Mouse (Mus musculus) retina, embryonic 14.5 days (tissue): ENCODE measurements around the gene Fmo5.
A peak's percentile ranks its signal among the peaks of the same experiment; 100 is the strongest.

ENCODE experiments used
- DNase-seq: peaks from one replicate; pipeline ENCODE4 v3.0.0-alpha.2; 2015; ENCODE audit warnings: low spot score

Gene Fmo5

DNA sequence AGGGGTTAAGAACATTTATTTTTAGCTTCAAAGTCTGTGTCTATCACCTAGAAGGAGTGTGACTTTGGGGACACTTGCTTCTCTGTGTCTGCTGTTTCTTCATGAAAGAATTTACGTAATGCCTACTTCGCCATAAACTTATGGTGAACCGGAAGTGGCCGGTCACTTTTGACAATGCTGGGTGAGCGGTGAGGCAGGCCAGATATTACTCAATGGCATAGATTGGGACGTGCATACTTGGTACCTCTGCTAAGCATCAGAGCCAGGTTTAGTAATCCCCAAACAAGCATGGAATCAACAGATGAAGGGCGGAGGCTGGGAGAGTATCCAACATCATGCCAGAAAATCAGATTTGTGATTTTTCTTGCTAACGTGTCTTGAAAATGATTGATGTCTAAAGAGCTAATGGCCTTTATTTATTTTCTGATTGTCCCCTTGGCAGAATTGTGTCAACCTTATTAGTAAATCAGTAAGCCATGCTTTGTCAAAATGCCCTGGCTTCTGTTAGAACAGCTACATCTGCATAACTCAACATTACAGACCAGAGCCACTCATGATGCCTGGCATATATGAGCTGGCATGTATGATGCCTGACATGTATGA is 2.8 kb downstream of the Fmo5 start:
- DNase-seq = no peak

GRCm38 (mm10) chr3:97633456-97633855 is 4.9 kb downstream of the Fmo5 start:
- DNase-seq = no peak

GRCm38 (mm10) chr3:97634288-97634761 is 5.7 kb downstream of the Fmo5 start:
- DNase-seq = no peak

DNA sequence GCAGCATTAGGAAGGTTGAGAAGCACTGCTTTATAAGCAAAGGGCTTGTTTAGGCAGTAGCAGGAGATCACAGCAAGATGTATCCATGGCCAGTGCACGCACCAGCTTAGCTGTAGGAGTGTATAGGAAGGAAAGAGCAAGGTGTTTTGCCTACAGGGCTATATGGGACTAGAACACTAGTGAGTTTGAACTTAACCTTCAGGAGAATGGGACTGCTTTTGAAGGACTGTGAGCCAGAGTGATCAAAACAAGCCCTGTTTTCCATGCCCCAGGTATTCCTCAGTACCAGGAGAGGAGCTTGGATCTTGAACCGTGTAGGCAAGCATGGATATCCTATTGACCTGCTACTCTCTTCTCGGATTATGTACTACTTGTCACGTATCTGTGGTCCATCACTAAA is 12.8 kb downstream of the Fmo5 start:
- DNase-seq = no peak

GRCm38 (mm10) chr3:97642001-97642400 is 13.4 kb downstream of the Fmo5 start:
- no peak for DNase-seq

GRCm38 (mm10) chr3:97648518-97648917 is 19.9 kb downstream of the Fmo5 start:
- no peak for DNase-seq

DNA sequence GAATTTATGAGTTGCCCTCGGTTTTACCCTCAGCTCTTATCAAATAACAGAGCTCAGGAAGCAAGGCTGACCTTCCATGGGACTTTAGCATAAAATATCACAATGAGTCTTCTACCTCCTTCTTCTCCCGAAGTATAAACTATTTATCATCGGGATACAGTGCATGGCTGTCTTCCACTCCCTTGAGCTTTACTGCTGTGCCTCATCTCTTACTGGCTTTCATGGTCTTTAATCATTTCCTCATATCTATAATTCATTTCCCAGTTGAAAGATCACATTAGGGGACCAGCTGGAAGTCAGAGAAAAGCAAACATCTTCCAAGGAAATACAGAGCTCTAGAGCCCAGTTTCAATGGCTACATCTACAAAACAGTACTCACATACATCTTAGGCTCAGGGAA is 20.4 kb downstream of the Fmo5 start:
- DNase-seq = no peak

- no peak for DNase-seq
These were observed 20.9 kb downstream of the Fmo5 start for GRCm38 (mm10) chr3:97649469-97649868.

DNA sequence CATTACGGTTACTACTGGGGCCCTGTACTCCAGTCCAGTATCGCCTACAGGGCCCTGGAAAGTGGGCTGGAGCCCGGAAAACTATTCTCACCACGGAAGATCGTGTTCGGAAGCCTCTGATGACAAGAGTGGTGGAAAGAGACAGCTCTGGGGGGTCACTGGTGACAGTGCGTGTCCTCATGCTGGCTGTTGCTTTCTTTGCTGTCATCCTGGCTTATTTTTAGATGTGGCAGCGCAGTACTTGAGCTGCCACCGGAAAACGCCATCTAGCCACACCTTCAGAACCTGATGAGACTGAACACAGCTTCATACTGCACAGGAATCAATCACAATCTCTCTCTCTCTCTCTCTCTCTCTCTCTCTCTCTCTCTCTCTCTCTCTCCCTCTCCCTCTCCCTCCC is 23.0 kb downstream of the Fmo5 start:
- DNase-seq = no peak

- DNase-seq = no peak
These were observed 25.2 kb downstream of the Fmo5 start for GRCm38 (mm10) chr3:97653781-97654180.

DNA sequence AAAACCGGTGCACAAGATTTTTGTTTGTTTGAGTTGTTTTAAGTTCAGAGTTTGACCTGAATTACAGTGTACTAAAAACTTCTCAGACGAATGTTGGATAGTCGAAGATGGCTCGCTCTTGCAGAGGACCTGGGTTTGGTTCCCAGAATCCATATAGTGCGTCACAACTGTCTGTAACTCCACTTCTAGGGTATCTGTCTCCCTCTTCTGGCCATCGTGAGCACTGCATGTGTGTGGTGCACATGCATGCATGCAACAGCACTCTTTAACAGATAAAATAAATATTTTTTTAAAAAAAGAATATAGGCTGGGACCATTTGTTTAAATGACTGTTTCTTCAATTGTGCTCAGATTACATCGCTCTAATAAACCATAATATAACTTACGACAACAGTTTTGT is 26.3 kb downstream of the Fmo5 start:
- peak; percentile 17 for DNase-seq

DNA sequence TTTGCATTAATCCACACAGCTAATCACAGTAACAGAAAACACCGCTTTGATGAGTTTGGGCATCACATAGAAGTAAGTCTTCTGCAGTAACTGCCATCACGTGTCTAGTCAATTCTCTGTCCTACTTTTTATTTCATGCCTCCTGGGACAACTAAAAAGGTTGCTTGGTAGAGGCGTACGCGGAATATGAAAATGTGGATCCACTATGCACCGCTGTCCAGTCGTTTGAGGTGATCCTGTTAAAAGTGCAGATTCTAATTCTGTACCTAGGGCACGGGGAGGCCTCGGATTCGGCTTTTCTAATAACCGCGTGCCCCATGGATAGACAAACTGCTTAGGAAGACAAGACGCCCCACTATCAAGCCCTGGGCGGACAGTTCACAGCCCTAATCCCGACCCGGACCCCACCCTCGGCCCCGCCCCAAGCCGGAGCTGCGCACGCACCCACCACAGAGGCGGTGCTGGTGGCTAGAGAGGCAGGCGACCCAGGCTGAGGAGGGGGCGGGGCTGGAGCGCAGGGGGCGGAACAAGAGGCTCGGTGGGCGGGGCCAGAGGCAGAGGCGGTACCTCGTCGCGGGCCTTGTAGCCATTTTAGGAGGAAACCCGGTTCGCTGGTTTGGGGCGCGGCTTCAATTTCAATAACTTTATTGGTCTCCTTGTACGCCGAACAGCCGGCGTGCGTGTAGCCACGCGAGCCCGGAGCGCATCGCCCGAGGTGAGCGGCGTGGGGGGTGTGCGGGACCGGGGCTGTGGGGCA is 29.2 kb downstream of the Fmo5 start, which contains the start of gene Prkab2:
TSS of gene Prkab2 (plus strand) at position 539 of the 757 bp plus-strand sequence.
- peak; percentile 99 for DNase-seq

DNA sequence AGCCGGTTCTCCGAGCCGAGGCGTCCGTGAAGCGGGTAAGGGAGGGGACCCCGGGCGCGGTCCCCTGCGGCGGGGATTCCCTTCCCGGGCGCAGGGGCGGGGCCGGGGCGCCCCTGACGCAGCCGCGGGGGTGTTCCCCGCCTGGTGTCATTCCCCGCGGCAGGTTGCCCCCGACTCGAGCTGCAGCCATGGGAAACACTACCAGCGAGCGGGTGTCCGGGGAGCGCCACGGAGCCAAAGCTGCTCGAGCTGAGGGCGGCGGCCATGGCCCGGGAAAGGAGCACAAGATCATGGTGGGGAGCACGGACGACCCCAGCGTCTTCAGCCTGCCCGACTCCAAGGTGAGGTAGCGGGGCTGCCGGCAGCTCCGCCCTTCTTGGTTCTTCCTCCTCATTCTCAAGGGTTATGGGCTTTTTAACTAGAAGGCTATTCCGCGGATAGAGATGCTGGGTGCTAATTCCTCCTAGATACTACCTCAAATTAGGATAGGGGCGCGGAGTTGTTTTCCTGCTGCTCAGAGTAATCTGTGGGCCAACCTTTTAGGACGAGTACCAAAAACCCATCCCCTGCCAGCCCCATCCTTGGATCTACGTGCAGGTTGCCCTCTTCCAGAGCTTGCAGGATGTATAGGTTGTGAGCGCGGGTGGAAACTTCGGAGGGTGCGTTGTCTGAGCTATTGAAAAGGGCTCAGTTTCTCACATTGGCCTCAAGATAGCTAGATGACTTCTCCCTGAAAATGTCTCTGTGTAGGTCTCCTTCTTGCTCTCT is 30.0 kb downstream of the Fmo5 start:
- no peak for DNase-seq

DNA sequence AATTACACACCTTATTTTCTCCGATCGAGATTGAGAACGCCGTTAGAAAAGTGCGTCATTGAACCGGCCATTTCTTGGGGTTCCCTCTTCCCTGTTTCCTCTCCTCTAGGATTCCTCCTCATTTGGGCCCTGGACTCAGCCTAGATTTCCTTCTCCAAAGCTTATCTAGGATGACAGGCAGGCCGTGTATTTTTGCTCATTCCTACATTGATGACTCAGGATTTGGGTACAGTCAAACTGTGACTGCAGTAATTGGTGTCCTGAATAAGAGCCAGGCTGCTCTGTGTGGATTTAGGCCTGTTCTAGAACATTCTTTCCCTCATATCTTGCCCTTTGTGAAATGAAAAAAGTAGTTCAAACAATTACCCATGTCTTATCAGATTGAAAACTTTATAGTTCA is 31.1 kb downstream of the Fmo5 start:
- DNase-seq = no peak

- DNase-seq = no peak
These were observed 32.6 kb downstream of the Fmo5 start for GRCm38 (mm10) chr3:97661206-97661605.

DNA sequence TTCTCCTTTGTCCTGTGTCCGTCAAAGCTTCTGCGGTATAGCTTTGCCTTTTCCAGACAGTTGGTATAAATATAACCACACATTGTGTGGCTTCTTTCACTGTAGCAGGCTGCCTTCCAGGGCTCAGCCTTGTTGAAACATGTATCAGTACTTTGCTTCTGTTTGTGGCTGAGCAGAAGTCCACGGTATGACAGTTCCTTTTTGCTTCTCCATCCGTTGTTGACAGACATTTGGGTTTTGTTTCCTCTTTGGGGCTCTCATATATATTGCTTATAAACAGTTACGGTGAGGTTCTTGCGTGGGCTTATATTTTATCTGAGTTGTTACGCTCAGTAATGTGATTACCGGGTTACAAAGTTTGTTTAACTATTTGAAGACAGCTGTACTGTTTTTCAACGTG is 36.9 kb downstream of the Fmo5 start:
- DNase-seq = no peak

- DNase-seq = no peak
These were observed 37.5 kb downstream of the Fmo5 start for GRCm38 (mm10) chr3:97666154-97666553.

DNA sequence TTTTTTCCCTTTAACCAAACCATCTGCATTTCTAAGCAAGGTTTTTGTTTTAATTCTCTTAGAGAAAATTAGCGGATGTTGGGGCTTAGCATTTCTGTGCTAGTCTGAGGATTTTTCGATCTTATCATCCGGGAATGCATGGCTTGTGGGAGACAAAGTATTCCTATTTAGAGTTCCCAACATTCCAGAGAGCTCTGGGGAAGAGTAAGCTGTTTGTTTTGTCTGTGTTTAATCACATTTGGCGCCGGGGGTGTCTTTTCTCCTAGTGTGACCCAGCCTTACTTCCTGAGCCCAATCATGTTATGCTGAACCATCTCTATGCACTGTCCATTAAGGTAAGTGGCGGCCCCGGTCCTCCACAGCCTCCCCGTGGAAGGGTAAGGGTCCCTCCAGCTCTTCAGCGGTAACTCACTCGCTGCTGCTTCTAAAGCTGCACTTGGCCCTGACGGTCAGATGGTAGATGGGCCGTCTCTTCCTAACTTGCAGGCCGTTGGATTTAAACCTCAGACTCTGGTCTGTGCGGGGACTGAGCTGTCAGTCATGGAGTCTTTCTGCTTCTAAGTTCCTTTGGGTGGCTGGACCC is 38.6 kb downstream of the Fmo5 start:
- no peak for DNase-seq

DNA sequence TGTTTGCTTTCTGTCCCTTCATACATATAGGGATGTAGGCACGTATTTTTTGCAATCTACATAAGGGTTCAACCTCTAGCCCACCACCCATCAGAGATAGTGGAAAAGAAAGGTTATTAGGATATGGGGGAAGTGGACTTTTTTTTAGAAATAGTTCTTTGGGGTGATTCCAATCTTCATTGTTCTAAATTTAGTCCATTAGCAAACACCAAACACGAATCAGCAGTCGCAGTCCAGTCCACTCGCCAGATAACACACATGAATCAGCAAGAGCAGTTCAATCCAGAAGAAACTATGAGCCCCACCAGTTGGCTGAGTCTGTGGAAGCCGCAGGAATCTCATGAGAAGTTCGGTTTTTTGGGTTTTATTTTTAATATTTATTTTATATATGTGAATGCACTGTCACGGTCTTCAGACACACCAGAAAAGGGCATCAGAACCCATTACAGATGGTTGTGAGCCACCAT is 46.1 kb downstream of the Fmo5 start, which contains the start of gene Gm17651:
TSS of gene Gm17651 (minus strand) at position 51 of the 467 bp plus-strand sequence.
- DNase-seq = no peak

- DNase-seq = no peak
These were observed 47.5 kb downstream of the Fmo5 start for GRCm38 (mm10) chr3:97676126-97676525.

- no peak for DNase-seq
These were observed 49.8 kb downstream of the Fmo5 start for GRCm38 (mm10) chr3:97678416-97678815.

DNA sequence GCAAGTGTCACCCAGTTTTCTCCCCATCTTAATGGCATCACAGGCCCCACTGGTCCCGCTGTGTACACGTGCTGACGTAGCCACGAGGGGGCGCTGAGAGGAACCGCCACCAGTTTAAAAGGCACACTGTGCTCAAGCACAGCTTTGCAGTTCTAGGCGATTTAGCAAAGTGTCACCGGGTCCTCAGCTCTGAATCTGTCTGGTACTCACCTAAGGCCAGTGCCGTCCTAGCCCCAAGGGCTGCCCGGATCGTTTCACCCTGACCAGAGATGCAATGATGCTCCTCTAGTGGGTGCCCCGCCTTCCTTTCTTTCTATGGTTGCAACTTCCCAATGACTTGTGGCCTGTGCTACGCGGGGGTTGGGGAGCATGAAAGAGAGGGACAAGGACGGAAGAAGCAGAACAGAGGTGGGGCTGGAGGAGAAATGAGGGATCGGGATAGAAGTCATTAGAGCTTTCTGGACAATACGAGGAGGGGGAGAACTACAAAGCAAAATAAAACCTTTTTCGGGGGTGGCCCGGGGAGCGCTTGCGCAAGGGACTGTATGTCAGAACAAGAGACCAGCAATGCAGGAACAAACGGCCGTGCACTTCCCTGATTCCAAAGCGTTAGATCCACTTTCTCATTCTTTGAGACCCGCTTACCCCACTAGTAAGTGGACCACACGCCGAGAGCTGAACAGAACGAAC is 52.2 kb downstream of the Fmo5 start:
- peak; percentile 78 for DNase-seq
